Mouse (Mus musculus): ENCODE measurements at regions not wholly inside any gene's neighbourhood (a gene's known extent, or its start where the extent isn't known, plus 50 kb on each side); places are given as distances from the start of the nearest gene placed in this dataset.

GRCm38 (mm10) chr2:166359995-166360394 lies 204.5 kb upstream of the Sulf2 start:
- no peaks in the 10 kb centered on the region for H3K9me3 ChIP-seq (ENCODE audit: control insufficient read depth, low read length)
- H3K36me3 ChIP-seq (ENCODE audit: control insufficient read depth, insufficient read depth, low read length) = no peaks in the 10 kb centered on the region
- no peak overlapping the region for H3K4me2 ChIP-seq (replicated peaks; ENCODE audit: low read depth, low read length, severe bottlenecking)
- H3K9ac ChIP-seq (ENCODE audit: low read depth, low read length, severe bottlenecking) = no peak overlapping the region
- WGBS = 55% methylated on average over 13 of the region's 13 CpGs
- no peak overlapping the region for H3K4me3 ChIP-seq (replicated peaks; ENCODE audit: low read length)
- ATAC-seq (ENCODE audit: low FRiP score, low read depth) (no peak), DNase-seq (ENCODE audit: low spot score) (no peak)
- H3K27me3 ChIP-seq (ENCODE audit: control insufficient read depth, insufficient read depth, low read length) = no peaks in the 10 kb centered on the region
- H3K27ac ChIP-seq (replicated peaks; ENCODE audit: low read depth, low read length) = no peak overlapping the region
- H3K4me1 ChIP-seq (ENCODE audit: control insufficient read depth, insufficient read depth, low read length) = peaks cover 13% of the 10 kb centered on the region
- TF ChIP-seq POLR2A (IDR thresholded peaks at IDR 0.05; ENCODE audit: borderline replicate concordance, extremely low read depth, insufficient read depth, insufficient read length) = no peak

GRCm38 (mm10) chr2:166357824-166358223 lies 202.4 kb upstream of the Sulf2 start:
- H3K4me1 ChIP-seq (ENCODE audit: control insufficient read depth, insufficient read depth, low read length) = peaks cover 20% of the 10 kb centered on the region
- no peak overlapping the region for H3K4me2 ChIP-seq (replicated peaks; ENCODE audit: low read depth, low read length, severe bottlenecking)
- DNase-seq (ENCODE audit: low spot score) = no peak
- 0 out of 2 replicates have a peak overlapping the region, but pooled peaks have one; percentile 19 for H3K27ac ChIP-seq (replicated peaks; ENCODE audit: low read depth, low read length)
- ATAC-seq (ENCODE audit: low FRiP score, low read depth) = no peak
- no peak for TF ChIP-seq POLR2A (IDR thresholded peaks at IDR 0.05; ENCODE audit: borderline replicate concordance, extremely low read depth, insufficient read depth, insufficient read length)
- H3K27me3 ChIP-seq (ENCODE audit: control insufficient read depth, insufficient read depth, low read length) = no peaks in the 10 kb centered on the region
- H3K9me3 ChIP-seq (ENCODE audit: control insufficient read depth, low read length) = no peaks in the 10 kb centered on the region
- H3K4me3 ChIP-seq (replicated peaks; ENCODE audit: low read length) = no peak overlapping the region
- no peak overlapping the region for H3K9ac ChIP-seq (ENCODE audit: low read depth, low read length, severe bottlenecking)
- WGBS = 34% methylated on average over 7 of the region's 7 CpGs
- no peaks in the 10 kb centered on the region for H3K36me3 ChIP-seq (ENCODE audit: control insufficient read depth, insufficient read depth, low read length)

DNA sequence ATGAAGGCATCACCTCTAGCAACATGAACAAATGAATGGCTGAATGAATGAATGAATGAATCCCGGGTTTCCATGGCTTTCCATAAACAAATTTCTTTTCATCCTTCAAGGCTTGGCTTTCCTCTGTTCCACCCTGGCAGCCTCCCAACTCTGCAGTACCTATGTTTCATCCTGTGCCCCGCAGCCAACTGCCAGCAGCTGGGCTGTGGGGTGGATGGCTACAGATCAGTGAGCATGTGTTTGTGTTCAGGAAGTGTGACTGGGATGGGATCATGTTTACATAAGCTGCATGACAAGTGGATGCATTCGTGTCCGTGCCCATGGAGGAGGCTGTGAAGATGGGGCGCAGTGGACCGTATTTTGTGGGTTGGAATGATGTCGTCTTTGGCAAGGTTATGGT lies 200.5 kb upstream of the Sulf2 start:
- H3K36me3 ChIP-seq (ENCODE audit: control insufficient read depth, insufficient read depth, low read length) = no peaks in the 10 kb centered on the region
- no peak for ATAC-seq (ENCODE audit: low FRiP score, low read depth)
- H3K27ac ChIP-seq (replicated peaks; ENCODE audit: low read depth, low read length) = no peak overlapping the region
- no peaks in the 10 kb centered on the region for H3K27me3 ChIP-seq (ENCODE audit: control insufficient read depth, insufficient read depth, low read length)
- H3K9me3 ChIP-seq (ENCODE audit: control insufficient read depth, low read length) = no peaks in the 10 kb centered on the region
- no peak overlapping the region for H3K4me3 ChIP-seq (replicated peaks; ENCODE audit: low read length)
- WGBS = 79% methylated on average over 7 of the region's 7 CpGs
- H3K4me1 ChIP-seq (ENCODE audit: control insufficient read depth, insufficient read depth, low read length) = peaks cover 20% of the 10 kb centered on the region
- H3K9ac ChIP-seq (ENCODE audit: low read depth, low read length, severe bottlenecking) = no peak overlapping the region
- no peak for TF ChIP-seq POLR2A (IDR thresholded peaks at IDR 0.05; ENCODE audit: borderline replicate concordance, extremely low read depth, insufficient read depth, insufficient read length)
- DNase-seq (ENCODE audit: low spot score) = no peak
- H3K4me2 ChIP-seq (replicated peaks; ENCODE audit: low read depth, low read length, severe bottlenecking) = no peak overlapping the region

GRCm38 (mm10) chr2:166355446-166355845 lies 200.0 kb upstream of the Sulf2 start:
- no peak overlapping the region for H3K4me3 ChIP-seq (replicated peaks; ENCODE audit: low read length)
- H3K36me3 ChIP-seq (ENCODE audit: control insufficient read depth, insufficient read depth, low read length) = no peaks in the 10 kb centered on the region
- no peak for TF ChIP-seq POLR2A (IDR thresholded peaks at IDR 0.05; ENCODE audit: borderline replicate concordance, extremely low read depth, insufficient read depth, insufficient read length)
- H3K9ac ChIP-seq (ENCODE audit: low read depth, low read length, severe bottlenecking) = no peak overlapping the region
- H3K27ac ChIP-seq (replicated peaks; ENCODE audit: low read depth, low read length) = no peak overlapping the region
- no peaks in the 10 kb centered on the region for H3K27me3 ChIP-seq (ENCODE audit: control insufficient read depth, insufficient read depth, low read length)
- no peak for ATAC-seq (ENCODE audit: low FRiP score, low read depth)
- H3K4me1 ChIP-seq (ENCODE audit: control insufficient read depth, insufficient read depth, low read length) = peaks cover 20% of the 10 kb centered on the region
- 54% methylated on average over 6 of the region's 6 CpGs for WGBS
- no peak overlapping the region for H3K4me2 ChIP-seq (replicated peaks; ENCODE audit: low read depth, low read length, severe bottlenecking)
- DNase-seq (ENCODE audit: low spot score) = no peak
- H3K9me3 ChIP-seq (ENCODE audit: control insufficient read depth, low read length) = no peaks in the 10 kb centered on the region

- Histone ChIP-seq H3K36me3 (ENCODE audit: control insufficient read depth, insufficient read depth, low read length) (no peaks in the 10 kb centered on the region), H3K27ac (replicated peaks; ENCODE audit: low read depth, low read length) (no peak overlapping the region), H3K4me2 (replicated peaks; ENCODE audit: low read depth, low read length, severe bottlenecking) (no peak overlapping the region), H3K4me3 (replicated peaks; ENCODE audit: low read length) (no peak overlapping the region), H3K4me1 (ENCODE audit: control insufficient read depth, insufficient read depth, low read length) (peaks cover 15% of the 10 kb centered on the region), H3K9ac (ENCODE audit: low read depth, low read length, severe bottlenecking) (no peak overlapping the region), H3K27me3 (ENCODE audit: control insufficient read depth, insufficient read depth, low read length) (no peaks in the 10 kb centered on the region), H3K9me3 (ENCODE audit: control insufficient read depth, low read length) (no peaks in the 10 kb centered on the region)
- ATAC-seq (ENCODE audit: low FRiP score, low read depth) = no peak
- no peak for DNase-seq (ENCODE audit: low spot score)
- TF ChIP-seq POLR2A (IDR thresholded peaks at IDR 0.05; ENCODE audit: borderline replicate concordance, extremely low read depth, insufficient read depth, insufficient read length) = no peak
- 79% methylated on average over 4 of the region's 4 CpGs for WGBS
These were observed 198.9 kb upstream of the Sulf2 start for GRCm38 (mm10) chr2:166354391-166354790.

All from limb, embryonic 14.5 days (tissue).